Mouse (Mus musculus): ENCODE results near the gene Adgrl1. TPM values are rescaled to one million over a fixed set of nuclear protein-coding genes. Genes with fewer than 3 reads are reported as not detected.
A peak's percentile ranks its signal among the peaks of the same experiment; 100 is the strongest.

The Adgrl1 gene
- polyA plus RNA-seq, 1 experiment from 2014 or later: 8.1 TPM

- peak overlapping the region; percentile 74; the same call in 1 of the 2 replicates for H3K9ac ChIP-seq (ENCODE audit: low read depth, low read length)
- H3K36me3 ChIP-seq (ENCODE audit: control insufficient read depth, insufficient read depth, low read length): no peaks in the 10 kb centered on the region
- H3K9me3 ChIP-seq (ENCODE audit: control insufficient read depth, low read length): no peaks in the 10 kb centered on the region
- H3K27me3 ChIP-seq (replicated peaks; ENCODE audit: control insufficient read depth, insufficient read depth, low read length): no peaks in the 10 kb centered on the region
- peak overlapping the region; percentile 92 for H3K4me2 ChIP-seq (ENCODE audit: low read depth, low read length)
- peak overlapping the region; percentile 78 for H3K4me3 ChIP-seq (ENCODE audit: low read length)
- WGBS: 29% methylated on average over 1 of the region's 1 CpGs
- peaks cover 10% of the 10 kb centered on the region for H3K4me1 ChIP-seq (ENCODE audit: control insufficient read depth, insufficient read depth, low read length)
- ATAC-seq: no peak
- no peak overlapping the region for H3K27ac ChIP-seq (ENCODE audit: low read length)
These were observed 56.9 kb downstream of the Adgrl1 start for GRCm38 (mm10) chr8:83956789-83957188.

GRCm38 (mm10) chr8:83964015-83964765 is 64.3 kb downstream of the Adgrl1 start:
- no peak for ATAC-seq
- Histone ChIP-seq H3K4me3 (ENCODE audit: low read length) (no peak overlapping the region), H3K4me2 (ENCODE audit: low read depth, low read length) (no peak overlapping the region), H3K36me3 (ENCODE audit: control insufficient read depth, insufficient read depth, low read length) (peaks cover 8% of the 10 kb centered on the region), H3K27ac (ENCODE audit: low read length) (no peak overlapping the region), H3K27me3 (replicated peaks; ENCODE audit: control insufficient read depth, insufficient read depth, low read length) (no peaks in the 10 kb centered on the region), H3K9ac (ENCODE audit: low read depth, low read length) (no peak overlapping the region), H3K9me3 (ENCODE audit: control insufficient read depth, low read length) (no peaks in the 10 kb centered on the region), H3K4me1 (ENCODE audit: control insufficient read depth, insufficient read depth, low read length) (no peaks in the 10 kb centered on the region)
- WGBS: 92% methylated on average over 5 of the region's 5 CpGs

- whole genome bisulfite sequencing: 94% methylated on average over 7 of the region's 7 CpGs
- Histone ChIP-seq H3K4me1 (ENCODE audit: control insufficient read depth, insufficient read depth, low read length) (no peaks in the 10 kb centered on the region; the same call in 1 of the 2 replicates), H3K4me2 (ENCODE audit: low read depth, low read length) (no peak overlapping the region), H3K27ac (ENCODE audit: low read length) (no peak overlapping the region), H3K27me3 (replicated peaks; ENCODE audit: control insufficient read depth, insufficient read depth, low read length) (no peaks in the 10 kb centered on the region), H3K4me3 (ENCODE audit: low read length) (no peak overlapping the region), H3K36me3 (ENCODE audit: control insufficient read depth, insufficient read depth, low read length) (peaks cover 10% of the 10 kb centered on the region), H3K9me3 (ENCODE audit: control insufficient read depth, low read length) (no peaks in the 10 kb centered on the region), H3K9ac (ENCODE audit: low read depth, low read length) (no peak overlapping the region)
- no peak for ATAC-seq
These were observed 67.8 kb downstream of the Adgrl1 start for GRCm38 (mm10) chr8:83967701-83968100.

GRCm38 (mm10) chr8:83971121-83971520 is 71.2 kb downstream of the Adgrl1 start:
- 88% methylated on average over 4 of the region's 4 CpGs for WGBS
- Histone ChIP-seq H3K4me1 (ENCODE audit: control insufficient read depth, insufficient read depth, low read length) (peaks cover 14% of the 10 kb centered on the region), H3K4me2 (ENCODE audit: low read depth, low read length) (no peak overlapping the region), H3K4me3 (ENCODE audit: low read length) (no peak overlapping the region), H3K9me3 (ENCODE audit: control insufficient read depth, low read length) (no peaks in the 10 kb centered on the region), H3K9ac (ENCODE audit: low read depth, low read length) (no peak overlapping the region), H3K27me3 (replicated peaks; ENCODE audit: control insufficient read depth, insufficient read depth, low read length) (no peaks in the 10 kb centered on the region), H3K36me3 (ENCODE audit: control insufficient read depth, insufficient read depth, low read length) (peaks cover 10% of the 10 kb centered on the region), H3K27ac (ENCODE audit: low read length) (no peak overlapping the region)
- ATAC-seq: no peak

- 82% methylated on average over 6 of the region's 6 CpGs for WGBS
- Histone ChIP-seq H3K27me3 (replicated peaks; ENCODE audit: control insufficient read depth, insufficient read depth, low read length) (no peaks in the 10 kb centered on the region), H3K9me3 (ENCODE audit: control insufficient read depth, low read length) (no peaks in the 10 kb centered on the region), H3K4me1 (ENCODE audit: control insufficient read depth, insufficient read depth, low read length) (peaks cover 14% of the 10 kb centered on the region), H3K27ac (ENCODE audit: low read length) (peak overlapping the region; percentile 73), H3K9ac (ENCODE audit: low read depth, low read length) (peak overlapping the region; percentile 78; the same call in 1 of the 2 replicates), H3K4me3 (ENCODE audit: low read length) (peak overlapping the region; percentile 94; the same call in 1 of the 2 replicates), H3K36me3 (ENCODE audit: control insufficient read depth, insufficient read depth, low read length) (peaks cover 10% of the 10 kb centered on the region), H3K4me2 (ENCODE audit: low read depth, low read length) (peak overlapping the region; percentile 82)
- ATAC-seq: no peak
These were observed 71.8 kb downstream of the Adgrl1 start for GRCm38 (mm10) chr8:83971661-83972060.

- peak; percentile 99 for ATAC-seq
- peak within 1 kb of the TSS; percentile 93 for H3K4me2 ChIP-seq (ENCODE audit: low read depth, low read length)
- H3K9me3 ChIP-seq (ENCODE audit: control insufficient read depth, low read length): no peaks in the 10 kb centered on the region
- H3K4me1 ChIP-seq (ENCODE audit: control insufficient read depth, insufficient read depth, low read length): peaks cover 22% of the 10 kb centered on the region
- peak within 1 kb of the TSS; percentile 73 for H3K27ac ChIP-seq (ENCODE audit: low read length)
- peak within 1 kb of the TSS; percentile 94 for H3K4me3 ChIP-seq (ENCODE audit: low read length)
- under 1% methylated on average over 86 of the region's 94 CpGs for WGBS
- H3K27me3 ChIP-seq (replicated peaks; ENCODE audit: control insufficient read depth, insufficient read depth, low read length): no peaks in the 10 kb centered on the region
- H3K9ac ChIP-seq (ENCODE audit: low read depth, low read length): peak within 1 kb of the TSS; percentile 91
- H3K36me3 ChIP-seq (ENCODE audit: control insufficient read depth, insufficient read depth, low read length): peaks cover 10% of the 10 kb centered on the region
These were observed 72.5 kb downstream of the Adgrl1 start, which contains the start of gene Prkaca for GRCm38 (mm10) chr8:83972150-83973120. Gene Prkaca, plus strand, starts transcription at chr8:83972993.

GRCm38 (mm10) chr8:83973161-83974031 is 73.5 kb downstream of the Adgrl1 start:
- peak overlapping the region; percentile 94 for H3K4me3 ChIP-seq (ENCODE audit: low read length)
- peak overlapping the region; percentile 93 for H3K4me2 ChIP-seq (ENCODE audit: low read depth, low read length)
- peaks cover 26% of the 10 kb centered on the region for H3K4me1 ChIP-seq (ENCODE audit: control insufficient read depth, insufficient read depth, low read length)
- H3K9ac ChIP-seq (ENCODE audit: low read depth, low read length): peak overlapping the region; percentile 91
- H3K36me3 ChIP-seq (ENCODE audit: control insufficient read depth, insufficient read depth, low read length): peaks cover 4% of the 10 kb centered on the region; the same call in 1 of the 2 replicates
- no peaks in the 10 kb centered on the region for H3K27me3 ChIP-seq (replicated peaks; ENCODE audit: control insufficient read depth, insufficient read depth, low read length)
- WGBS: 3% methylated on average over 35 of the region's 37 CpGs
- H3K9me3 ChIP-seq (ENCODE audit: control insufficient read depth, low read length): no peaks in the 10 kb centered on the region
- H3K27ac ChIP-seq (ENCODE audit: low read length): peak overlapping the region; percentile 51; the same call in 1 of the 2 replicates
- ATAC-seq: no peak; the same call in 1 of the 2 replicates

- H3K27me3 ChIP-seq (replicated peaks; ENCODE audit: control insufficient read depth, insufficient read depth, low read length): no peaks in the 10 kb centered on the region
- no peak overlapping the region for H3K27ac ChIP-seq (ENCODE audit: low read length)
- no peak for ATAC-seq
- no peaks in the 10 kb centered on the region for H3K36me3 ChIP-seq (ENCODE audit: control insufficient read depth, insufficient read depth, low read length)
- H3K4me2 ChIP-seq (ENCODE audit: low read depth, low read length): no peak overlapping the region
- H3K9me3 ChIP-seq (ENCODE audit: control insufficient read depth, low read length): no peaks in the 10 kb centered on the region
- no peak overlapping the region for H3K9ac ChIP-seq (ENCODE audit: low read depth, low read length)
- peaks cover 26% of the 10 kb centered on the region for H3K4me1 ChIP-seq (ENCODE audit: control insufficient read depth, insufficient read depth, low read length)
- 87% methylated on average over 4 of the region's 4 CpGs for WGBS
- no peak overlapping the region for H3K4me3 ChIP-seq (ENCODE audit: low read length)
These were observed 74.6 kb downstream of the Adgrl1 start for GRCm38 (mm10) chr8:83974521-83974920.

Data from intestine, embryonic 16.5 days (tissue).